ENCODE assay signal across 16 mouse cellular contexts in the genomic region with DNA sequence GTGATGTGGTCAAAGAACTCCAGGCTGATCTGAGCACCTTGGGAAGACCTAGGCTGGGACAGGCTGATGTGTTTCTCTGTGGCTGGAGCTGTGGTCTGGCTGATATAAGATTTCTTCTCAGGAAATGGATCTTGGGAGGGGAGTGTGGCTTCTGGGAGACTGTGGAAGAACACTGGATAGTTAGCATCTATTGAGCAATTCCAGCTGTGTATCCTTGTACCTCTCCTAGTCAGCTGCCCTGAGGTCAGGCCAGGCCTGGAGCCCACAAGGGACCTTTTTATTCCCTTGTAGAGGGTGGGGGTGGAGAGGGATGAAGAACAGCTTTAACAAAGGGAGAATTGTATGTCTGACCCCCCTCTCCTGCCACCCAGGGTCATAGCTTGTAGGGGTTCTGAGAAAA. TPM values are rescaled to one million over a fixed set of nuclear protein-coding genes. Genes with fewer than 3 reads are reported as not detected.
A peak's percentile ranks its signal among the peaks of the same experiment; 100 is the strongest.
DNase-seq lines count a peak whose midpoint lies in the region; ATAC-seq and TF ChIP-seq lines count a peak whose summit lies in the region.
"Had no signal": no experiment of that assay in that cellular context is flagged by ENCODE, and none has a peak within 500 bp of the region (broad histone marks: within the 10 kb centered on the region; RNA-seq: fewer than 3 reads in every experiment).

No protein-coding gene starts in this region.

- DNase-seq in lung, postnatal 0 days (ENCODE audit: low spot score): peak; percentile 47
- no peak for DNase-seq in lung, adult 2 months
- DNase-seq in embryonic facial prominence, embryonic 14.5 days (ENCODE audit: low spot score): peak; percentile 16
- DNase-seq in telencephalon, adult 2 months (ENCODE audit: low read depth, low spot score): peak; percentile 61
- no peak for DNase-seq in right cerebral cortex, postnatal 4 days
- DNase-seq: cerebellum, adult 11 months; gastrocnemius, postnatal 36 days; thymus, adult 2 months had no signal

- TF ChIP-seq CTCF in lung, postnatal 0 days (IDR thresholded peaks at IDR 0.05): no peak
- no peak for TF ChIP-seq CTCF in lung, adult 2 months (IDR thresholded peaks at IDR 0.05; ENCODE audit: insufficient read depth, low read length)

- no peaks in the 10 kb centered on the region for H3K36me3 ChIP-seq in heart, embryonic 13.5 days
- no peaks in the 10 kb centered on the region for H3K36me3 ChIP-seq in heart, embryonic 12.5 days
- no peaks in the 10 kb centered on the region for H3K36me3 ChIP-seq in lung, postnatal 0 days (ENCODE audit: insufficient read depth, low read length)
- H3K36me3 ChIP-seq in embryonic facial prominence, embryonic 14.5 days (ENCODE audit: control insufficient read depth, insufficient read depth, low read length): no peaks in the 10 kb centered on the region
- H3K36me3 ChIP-seq: G1E had no signal

- no peak for ATAC-seq in heart, embryonic 13.5 days (ENCODE audit: extremely low read depth, insufficient number of reproducible peaks, low FRiP score, low TSS enrichment)
- no peak for ATAC-seq in heart, embryonic 12.5 days (ENCODE audit: insufficient number of reproducible peaks, low FRiP score)
- peak; percentile 27 for ATAC-seq in lung, postnatal 0 days
- no peak for ATAC-seq in embryonic facial prominence, embryonic 14.5 days (ENCODE audit: low read depth)

- H3K4me1 ChIP-seq in heart, embryonic 13.5 days: peaks cover 24% of the 10 kb centered on the region
- peaks cover 16% of the 10 kb centered on the region for H3K4me1 ChIP-seq in heart, embryonic 12.5 days (replicated peaks)
- H3K4me1 ChIP-seq in lung, postnatal 0 days (ENCODE audit: insufficient read depth, low read depth, low read length): no peaks in the 10 kb centered on the region; the same call in 1 of the 2 replicates
- peaks cover 4% of the 10 kb centered on the region; the same call in 1 of the 2 replicates for H3K4me1 ChIP-seq in lung, adult 2 months (ENCODE audit: control insufficient read depth, insufficient read depth, low read length)
- H3K4me1 ChIP-seq in embryonic facial prominence, embryonic 14.5 days (ENCODE audit: control insufficient read depth, insufficient read depth, low read length): no peaks in the 10 kb centered on the region; the same call in 1 of the 2 replicates

- H3K9me3 ChIP-seq in heart, embryonic 13.5 days: no peaks in the 10 kb centered on the region
- no peaks in the 10 kb centered on the region for H3K9me3 ChIP-seq in heart, embryonic 12.5 days (replicated peaks)
- H3K9me3 ChIP-seq in lung, postnatal 0 days (ENCODE audit: low read length): no peaks in the 10 kb centered on the region
- H3K9me3 ChIP-seq in embryonic facial prominence, embryonic 14.5 days (ENCODE audit: control insufficient read depth, low read length): no peaks in the 10 kb centered on the region
- H3K9me3 ChIP-seq: G1E had no signal

- H3K27ac ChIP-seq in heart, embryonic 13.5 days (replicated peaks): 0 out of 2 replicates have a peak overlapping the region, but pooled peaks have one; percentile 56
- no peak overlapping the region for H3K27ac ChIP-seq in heart, embryonic 12.5 days (ENCODE audit: poor library complexity, severe bottlenecking)
- H3K27ac ChIP-seq in lung, postnatal 0 days (ENCODE audit: low read length): peak overlapping the region; percentile 59
- H3K27ac ChIP-seq in embryonic facial prominence, embryonic 14.5 days (replicated peaks; ENCODE audit: low read depth, low read length): no peak overlapping the region
- H3K27ac ChIP-seq: hindbrain, embryonic 14.5 days; macrophage had no signal

- no peak for TF ChIP-seq POLR2A in lung, adult 2 months (IDR thresholded peaks at IDR 0.05; ENCODE audit: borderline replicate concordance, extremely low read depth, low read depth, low read length)

- H3K27me3 ChIP-seq in heart, embryonic 13.5 days (replicated peaks): no peaks in the 10 kb centered on the region
- no peaks in the 10 kb centered on the region for H3K27me3 ChIP-seq in heart, embryonic 12.5 days (replicated peaks)
- H3K27me3 ChIP-seq in lung, postnatal 0 days (replicated peaks; ENCODE audit: insufficient read depth, low read length): no peaks in the 10 kb centered on the region
- no peaks in the 10 kb centered on the region for H3K27me3 ChIP-seq in embryonic facial prominence, embryonic 14.5 days (replicated peaks; ENCODE audit: control insufficient read depth, insufficient read depth, low read length)

- H3K4me3 ChIP-seq in heart, embryonic 13.5 days: no peak overlapping the region
- H3K4me3 ChIP-seq in heart, embryonic 12.5 days: no peak overlapping the region
- H3K4me3 ChIP-seq in lung, postnatal 0 days (ENCODE audit: low read depth, low read length): no peak overlapping the region
- H3K4me3 ChIP-seq in lung, adult 2 months (replicated peaks; ENCODE audit: extremely low read depth, low read depth, low read length): no peak overlapping the region
- no peak overlapping the region for H3K4me3 ChIP-seq in embryonic facial prominence, embryonic 14.5 days (ENCODE audit: low read depth, low read length)
- H3K4me3 ChIP-seq: erythroblast, embryonic 14.5 days had no signal

- no peak overlapping the region for H3K4me2 ChIP-seq in heart, embryonic 13.5 days
- no peak overlapping the region for H3K4me2 ChIP-seq in heart, embryonic 12.5 days
- no peak overlapping the region for H3K4me2 ChIP-seq in lung, postnatal 0 days (replicated peaks; ENCODE audit: low read depth, low read length)
- H3K4me2 ChIP-seq in embryonic facial prominence, embryonic 14.5 days (ENCODE audit: low read depth, low read length): no peak overlapping the region
- H3K4me2 ChIP-seq: hindbrain, embryonic 14.5 days had no signal

- no peak overlapping the region for H3K9ac ChIP-seq in heart, embryonic 13.5 days
- H3K9ac ChIP-seq in heart, embryonic 12.5 days: no peak overlapping the region
- no peak overlapping the region for H3K9ac ChIP-seq in lung, postnatal 0 days (replicated peaks; ENCODE audit: low read depth)
- H3K9ac ChIP-seq in embryonic facial prominence, embryonic 14.5 days (ENCODE audit: low read depth, low read length): no peak overlapping the region
- H3K9ac ChIP-seq: hindbrain, embryonic 14.5 days had no signal

- TF ChIP-seq EP300 in lung, postnatal 0 days (IDR thresholded peaks at IDR 0.05): no peak

RNA-seq across cellular contexts. Expression of a gene that starts 17.2 kb away (rescaled TPM):
- polyA plus RNA-seq in heart, embryonic 13.5 days (2015; fragmentation: Nextera tagmentation; extraction: Ambion mirVana): 0.05 TPM in 1 of 2 replicates, not detected in the other
- 0.03 TPM in 2 replicates for polyA plus RNA-seq in heart, embryonic 12.5 days (2016; fragmentation: Nextera tagmentation; extraction: Ambion mirVana)
- polyA plus RNA-seq in lung, postnatal 0 days (2015; fragmentation: Nextera tagmentation; extraction: Ambion mirVana): 0.11 and 0.15 TPM in 2 replicates
- 0.14 and 0.49 TPM in 2 replicates for polyA plus RNA-seq in lung, adult 2 months (2012; rRNA removed)
- polyA plus RNA-seq in embryonic facial prominence, embryonic 14.5 days (2014; fragmentation: Nextera tagmentation; extraction: Ambion mirVana): 0.26 and 0.28 TPM in 2 replicates
- polyA plus RNA-seq: G1E, macrophage had no signal

RNA-seq across cellular contexts. Expression of a gene that starts 45.0 kb away (rescaled TPM):
- 0.09 TPM in 1 of 2 replicates, not detected in the other for polyA plus RNA-seq in heart, embryonic 13.5 days (2015; fragmentation: Nextera tagmentation; extraction: Ambion mirVana)
- polyA plus RNA-seq in heart, embryonic 12.5 days (2016; fragmentation: Nextera tagmentation; extraction: Ambion mirVana): not detected in 2 replicates
- 5.3 and 9.0 TPM in 2 replicates for polyA plus RNA-seq in lung, postnatal 0 days (2015; fragmentation: Nextera tagmentation; extraction: Ambion mirVana)
- 1.5 and 2.2 TPM in 2 replicates for polyA plus RNA-seq in lung, adult 2 months (2012; rRNA removed)
- polyA plus RNA-seq in embryonic facial prominence, embryonic 14.5 days (2014; fragmentation: Nextera tagmentation; extraction: Ambion mirVana): 2.4 and 2.9 TPM in 2 replicates
- polyA plus RNA-seq: erythroblast, embryonic 14.5 days; G1E; limb, embryonic 11.5 days had no signal

RNA-seq across cellular contexts. Expression of a gene that starts 45.2 kb away (rescaled TPM):
- polyA plus RNA-seq in heart, embryonic 13.5 days (2015; fragmentation: Nextera tagmentation; extraction: Ambion mirVana): not detected in 2 replicates
- not detected in 2 replicates for polyA plus RNA-seq in heart, embryonic 12.5 days (2016; fragmentation: Nextera tagmentation; extraction: Ambion mirVana)
- not detected in 2 replicates for polyA plus RNA-seq in lung, postnatal 0 days (2015; fragmentation: Nextera tagmentation; extraction: Ambion mirVana)
- 0.05 TPM in 1 of 2 replicates, not detected in the other for polyA plus RNA-seq in lung, adult 2 months (2012; rRNA removed)
- not detected in 2 replicates for polyA plus RNA-seq in embryonic facial prominence, embryonic 14.5 days (2014; fragmentation: Nextera tagmentation; extraction: Ambion mirVana)
- polyA plus RNA-seq: erythroblast, embryonic 14.5 days; G1E; hindbrain, embryonic 14.5 days; kidney, embryonic 14.5 days; limb, embryonic 11.5 days; macrophage; thymus, adult 2 months had no signal

RNA-seq across cellular contexts. Expression of a gene that starts 45.2 kb away (rescaled TPM):
- not detected in 2 replicates for polyA plus RNA-seq in heart, embryonic 13.5 days (2015; fragmentation: Nextera tagmentation; extraction: Ambion mirVana)
- polyA plus RNA-seq in heart, embryonic 12.5 days (2016; fragmentation: Nextera tagmentation; extraction: Ambion mirVana): not detected in 2 replicates
- not detected in 2 replicates for polyA plus RNA-seq in lung, postnatal 0 days (2015; fragmentation: Nextera tagmentation; extraction: Ambion mirVana)
- not detected in 2 replicates for polyA plus RNA-seq in lung, adult 2 months (2012; rRNA removed)
- not detected in 2 replicates for polyA plus RNA-seq in embryonic facial prominence, embryonic 14.5 days (2014; fragmentation: Nextera tagmentation; extraction: Ambion mirVana)
- polyA plus RNA-seq: erythroblast, embryonic 14.5 days; G1E; hindbrain, embryonic 14.5 days; limb, embryonic 11.5 days; macrophage; thymus, adult 2 months had no signal

RNA-seq across cellular contexts. Expression of a gene that starts 50.3 kb away (rescaled TPM):
- polyA plus RNA-seq in heart, embryonic 13.5 days (2015; fragmentation: Nextera tagmentation; extraction: Ambion mirVana): not detected in 2 replicates
- polyA plus RNA-seq in heart, embryonic 12.5 days (2016; fragmentation: Nextera tagmentation; extraction: Ambion mirVana): 0.05 TPM in 1 of 2 replicates, not detected in the other
- polyA plus RNA-seq in lung, postnatal 0 days (2015; fragmentation: Nextera tagmentation; extraction: Ambion mirVana): 0.05 TPM in 1 of 2 replicates, not detected in the other
- 0.09 and 0.55 TPM in 2 replicates for polyA plus RNA-seq in lung, adult 2 months (2012; rRNA removed)
- 0.47 and 0.54 TPM in 2 replicates for polyA plus RNA-seq in embryonic facial prominence, embryonic 14.5 days (2014; fragmentation: Nextera tagmentation; extraction: Ambion mirVana)
- polyA plus RNA-seq: erythroblast, embryonic 14.5 days; G1E; kidney, embryonic 14.5 days; macrophage had no signal

Comparison
In these comparisons a context has a peak if more than half of its experiments do, and no peak if none do; other contexts are left out.
1. H3K27ac ChIP-seq: peak in heart, embryonic 13.5 days (single experiment) and lung, postnatal 0 days (single experiment); none in heart, embryonic 12.5 days (single experiment) and embryonic facial prominence, embryonic 14.5 days (single experiment).
2. DNase-seq: peak in lung, postnatal 0 days (single experiment), embryonic facial prominence, embryonic 14.5 days (single experiment) and telencephalon, adult 2 months (single experiment); none in lung, adult 2 months (single experiment) and right cerebral cortex, postnatal 4 days (single experiment).